Mouse (Mus musculus): ENCODE measurements at regions not wholly inside any gene's neighbourhood (a gene's known extent, or its start where the extent isn't known, plus 50 kb on each side); places are given as distances from the start of the nearest gene placed in this dataset.

GRCm38 (mm10) chr2:160587015-160587835 lies 58.5 kb upstream of the Top1 start:
- no peak for DNase-seq

GRCm38 (mm10) chr2:160588401-160588800 lies 57.3 kb upstream of the Top1 start:
- no peak for DNase-seq

- no peak for DNase-seq
These were observed 55.3 kb upstream of the Top1 start for GRCm38 (mm10) chr2:160590209-160590910.

DNA sequence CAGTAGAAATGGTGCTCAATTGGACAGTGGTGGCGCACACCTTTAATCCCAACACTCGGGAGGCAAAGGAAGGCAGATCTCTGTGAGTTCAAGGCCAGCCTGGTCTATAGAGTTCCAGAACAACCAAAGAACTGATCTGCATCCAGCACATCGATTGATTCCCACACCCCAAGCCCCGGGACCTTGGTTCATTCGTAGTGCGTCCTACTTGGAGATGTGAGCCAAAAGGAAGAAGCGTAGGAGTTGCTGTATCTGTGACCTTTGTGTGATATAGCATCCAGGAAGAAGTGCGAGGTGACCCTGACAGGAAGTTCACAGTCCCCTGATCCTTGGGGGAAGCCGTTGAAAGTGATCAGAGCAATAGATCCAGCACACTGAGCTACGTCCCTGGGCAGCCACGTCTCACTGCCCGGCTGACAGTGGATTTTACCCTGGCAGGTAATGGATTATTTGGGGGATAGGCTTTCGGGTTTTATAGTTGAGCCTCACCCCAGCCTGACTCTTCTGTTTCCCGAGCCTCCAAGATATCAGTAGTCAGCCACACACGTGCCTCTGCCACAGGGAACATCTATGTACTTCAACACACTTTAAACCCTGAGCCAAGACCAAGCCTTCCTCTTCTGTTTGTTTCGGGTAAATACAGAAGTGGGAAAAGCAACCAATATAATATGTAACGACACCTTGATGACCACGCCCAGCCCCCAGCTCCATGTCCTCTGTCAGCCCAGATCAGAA lies 54.1 kb upstream of the Top1 start:
- DNase-seq = no peak

DNA sequence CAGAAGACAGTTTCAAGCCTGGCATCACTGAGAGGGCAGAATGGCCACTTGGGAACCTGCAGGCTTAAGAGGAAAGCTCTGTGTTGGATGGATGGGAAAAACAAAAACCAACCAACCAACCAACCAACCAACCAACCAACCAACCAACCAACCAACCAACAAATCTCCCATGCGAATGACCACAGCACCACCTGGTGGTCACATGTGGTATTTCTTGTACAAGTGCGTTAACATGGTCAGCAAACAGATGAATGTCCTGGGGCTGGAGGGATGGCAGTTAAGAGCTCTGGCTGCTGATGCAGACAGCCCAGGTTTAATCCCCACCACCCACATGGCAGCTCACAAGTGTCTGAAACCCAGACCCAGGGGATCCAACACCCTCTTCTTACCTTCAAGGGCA lies 52.7 kb upstream of the Top1 start:
- DNase-seq = peak; percentile 52
